Mouse (Mus musculus) CH12.LX (cell line): ENCODE data around the gene Dhx40. TPM values are rescaled to one million over a fixed set of nuclear protein-coding genes. Genes with fewer than 3 reads are reported as not detected.

Source experiments
- DNase-seq: peaks from one replicate; pipeline ENCODE4 v3.0.0-alpha.2; 2013; ENCODE audit errors: extremely low read depth
- H3K27ac ChIP-seq: 2 replicates; pipeline ENCODE4 v1.5.1; 2012; ENCODE audit warnings: low read depth, mild to moderate bottlenecking, control low read depth, moderate library complexity; ENCODE audit not compliant: insufficient read depth
- H3K27me3 ChIP-seq: replicated peaks from 2 replicates; pipeline ENCODE3; 2012; ENCODE audit warnings: inconsistent platforms
- H3K36me3 ChIP-seq, 2 experiments: replicated peaks in 1 of 2; 2 replicates each; pipeline versions ENCODE3 to v1.6.1; 2012; ENCODE audit warnings: inconsistent platforms in 1 of 2, low read length in 1 of 2, mild to moderate bottlenecking in 1 of 2, mixed read lengths in 1 of 2, moderate library complexity in 1 of 2; ENCODE audit not compliant: control insufficient read depth in 1 of 2, insufficient read depth in 1 of 2
- H3K4me1 ChIP-seq, 2 experiments: 2 replicates each; pipeline ENCODE4 v1.6.1; 2012; ENCODE audit warnings: inconsistent platforms in 1 of 2, moderate library complexity in 1 of 2; ENCODE audit not compliant: insufficient read depth in 2 of 2, control insufficient read depth in 1 of 2
- H3K4me2 ChIP-seq: 2 replicates; pipeline ENCODE4 v1.6.1; 2012; ENCODE audit warnings: low read depth, mild to moderate bottlenecking, control low read depth; ENCODE audit not compliant: poor library complexity, insufficient read depth, severe bottlenecking
- H3K4me3 ChIP-seq, 3 experiments: fragments of 150-350 bp in 1 of 3; sonication (generic) in 1 of 3; replicated peaks in 1 of 3; 2 replicates each; pipeline versions ENCODE3 to v1.5.1; 2011 to 2012; ENCODE audit warnings: low read depth in 2 of 3, low read length in 2 of 3, mild to moderate bottlenecking in 2 of 3, moderate library complexity in 2 of 3, control low read depth in 1 of 3, improper control_type of control experiment in 1 of 3, inconsistent platforms in 1 of 3, mixed read lengths in 1 of 3; ENCODE audit not compliant: poor library complexity in 1 of 3
- H3K79me2 ChIP-seq: replicated peaks from 2 replicates; pipeline ENCODE4 v1.6.1; 2012; ENCODE audit warnings: mild to moderate bottlenecking, moderate library complexity; ENCODE audit not compliant: control insufficient read depth, poor library complexity, insufficient read depth, severe bottlenecking; ENCODE audit errors: extremely low read depth
- H3K9ac ChIP-seq: 2 replicates; pipeline ENCODE4 v1.6.1; 2012; ENCODE audit warnings: low read depth, mild to moderate bottlenecking, control low read depth, moderate library complexity; ENCODE audit not compliant: insufficient read depth
- H3K9me3 ChIP-seq: replicated peaks from 2 replicates; pipeline ENCODE3; 2012; ENCODE audit warnings: low read length, inconsistent platforms, mixed read lengths
- CHD2 ChIP-seq: IDR thresholded peaks from 2 replicates; pipeline ENCODE4 v1.6.1; 2011; ENCODE audit warnings: low read length, improper control_type of control experiment
- CTCF ChIP-seq, 2 experiments: IDR thresholded peaks in 1 of 2; conservative IDR thresholded peaks in 1 of 2; 2 replicates each; pipeline ENCODE4 v1.5.1; 2011 to 2012; ENCODE audit warnings: low read depth in 2 of 2, low read length in 2 of 2, improper control_type of control experiment in 1 of 2, inconsistent platforms in 1 of 2, mild to moderate bottlenecking in 1 of 2, moderate library complexity in 1 of 2
- E2F4 ChIP-seq: IDR thresholded peaks from 2 replicates; pipeline ENCODE4 v1.6.1; 2011; ENCODE audit warnings: low read depth, low read length, improper control_type of control experiment; ENCODE audit not compliant: insufficient replicate concordance
- ELF1 ChIP-seq: IDR thresholded peaks from 2 replicates; pipeline ENCODE4 v1.6.1; 2014; ENCODE audit warnings: low read depth, mild to moderate bottlenecking, inconsistent platforms, low read length, improper control_type of control experiment
- EP300 ChIP-seq: IDR thresholded peaks from 2 replicates; pipeline ENCODE4 v1.6.1; 2011; ENCODE audit warnings: low read length, improper control_type of control experiment
- ETS1 ChIP-seq: conservative IDR thresholded peaks from 2 replicates; pipeline ENCODE4 v1.6.1; 2012; ENCODE audit warnings: low read depth, mild to moderate bottlenecking, inconsistent platforms, low read length, improper control_type of control experiment, moderate library complexity
- IRF4 ChIP-seq: IDR thresholded peaks from 2 replicates; pipeline ENCODE4 v1.6.1; 2014; ENCODE audit warnings: low read depth, mild to moderate bottlenecking, inconsistent platforms, low read length, improper control_type of control experiment
- JUN ChIP-seq: IDR thresholded peaks from 2 replicates; pipeline ENCODE4 v1.6.1; 2011; ENCODE audit warnings: low read depth, mild to moderate bottlenecking, low read length, improper control_type of control experiment, moderate library complexity; ENCODE audit not compliant: insufficient read depth
- JUND ChIP-seq: conservative IDR thresholded peaks from 2 replicates; pipeline ENCODE4 v1.6.1; 2011; ENCODE audit warnings: low read depth, low read length, improper control_type of control experiment
- KAT2A ChIP-seq: IDR thresholded peaks from 2 replicates; pipeline ENCODE4 v1.6.1; 2012; ENCODE audit warnings: low read length, improper control_type of control experiment, inconsistent platforms; ENCODE audit not compliant: insufficient replicate concordance
- MAFK ChIP-seq: IDR thresholded peaks from 2 replicates; pipeline ENCODE4 v1.6.1; 2011; ENCODE audit warnings: low read length, improper control_type of control experiment; ENCODE audit not compliant: insufficient replicate concordance
- MAX ChIP-seq: IDR thresholded peaks from 2 replicates; pipeline ENCODE4 v1.6.1; 2011; ENCODE audit warnings: low read length, improper control_type of control experiment
- MYC ChIP-seq: IDR thresholded peaks from 2 replicates; pipeline ENCODE4 v1.6.1; 2011; ENCODE audit warnings: low read depth, mild to moderate bottlenecking, improper control_type of control experiment, low read length
- NELFE ChIP-seq: IDR thresholded peaks from 2 replicates; pipeline ENCODE4 v1.6.1; 2011; ENCODE audit warnings: low read depth, low read length, improper control_type of control experiment
- NRF1 ChIP-seq: IDR thresholded peaks from 2 replicates; pipeline ENCODE4 v1.6.1; 2014; ENCODE audit warnings: low read depth, mild to moderate bottlenecking, inconsistent platforms, low read length, improper control_type of control experiment, moderate library complexity
- PAX5 ChIP-seq: IDR thresholded peaks from 2 replicates; pipeline ENCODE4 v1.6.1; 2012; ENCODE audit warnings: low read length, inconsistent platforms, mixed read lengths
- POLR2AphosphoS2 ChIP-seq: IDR thresholded peaks from 2 replicates; pipeline ENCODE4 v1.6.1; 2011; ENCODE audit warnings: low read depth, low read length, improper control_type of control experiment
- RAD21 ChIP-seq: IDR thresholded peaks from 2 replicates; pipeline ENCODE4 v1.6.1; 2011; ENCODE audit warnings: low read depth, mild to moderate bottlenecking, low read length, improper control_type of control experiment, moderate library complexity
- RCOR1 ChIP-seq: conservative IDR thresholded peaks from 2 replicates; pipeline ENCODE4 v1.6.1; 2012; ENCODE audit warnings: low read depth, mild to moderate bottlenecking, inconsistent platforms, low read length, improper control_type of control experiment
- SIN3A ChIP-seq: IDR thresholded peaks from 2 replicates; pipeline ENCODE4 v1.6.1; 2012; ENCODE audit warnings: low read length, improper control_type of control experiment, inconsistent platforms
- TBP ChIP-seq: conservative IDR thresholded peaks from 2 replicates; pipeline ENCODE4 v1.6.1; 2011; ENCODE audit warnings: low read depth, low read length, improper control_type of control experiment
- TCF12 ChIP-seq: IDR thresholded peaks from 2 replicates; pipeline ENCODE4 v1.6.1; 2014; ENCODE audit warnings: low read depth, mild to moderate bottlenecking, inconsistent platforms, low read length, improper control_type of control experiment
- USF1 ChIP-seq: IDR thresholded peaks from 2 replicates; pipeline ENCODE4 v1.6.1; 2014; ENCODE audit warnings: low read depth, mild to moderate bottlenecking, inconsistent platforms, low read length, improper control_type of control experiment
- ZMIZ1 ChIP-seq: IDR thresholded peaks from 2 replicates; pipeline ENCODE4 v1.6.1; 2012; ENCODE audit warnings: low read depth, mild to moderate bottlenecking, inconsistent platforms, low read length, improper control_type of control experiment
- ZNF384 ChIP-seq: IDR thresholded peaks from 2 replicates; pipeline ENCODE4 v1.6.1; 2012; ENCODE audit warnings: low read depth, low read length, improper control_type of control experiment, inconsistent platforms
- dilution Hi-C: fragments of 300-500 bp; cut with MboI; formaldehyde crosslinking; loops from 2 replicates; pipeline ENCODE4 v1.14.3; 2020; ENCODE audit warnings: low sequenced_read_pairs; ENCODE audit not compliant: extremely low pct_unique_long_range_greater_than_20kb, extremely low pct_ligation_motif_present
- in situ Hi-C: fragments of 300-500 bp; cut with MboI; formaldehyde crosslinking; loops from 3 replicates; pipeline ENCODE4 v1.14.3; 2019; ENCODE audit warnings: low sequenced_read_pairs, low pct_ligation_motif_present, low pct_unique_long_range_greater_than_20kb, mixed read lengths
- polyA plus RNA-seq: library from polyadenylated mRNA; unstranded; fragments of >175 nt; gene quantifications from 2 replicates; pipeline ENCODE4 v1.2.1, GENCODE M21; 2012; ENCODE audit warnings: low read depth; ENCODE audit not compliant: insufficient read length
- total RNA-seq, 2 experiments: library from RNA; depleted of rRNA; stranded (reverse); fragments of 300-350 nt in 1 of 2; fragments of >200 nt in 1 of 2; gene quantifications; 2 replicates each; pipeline ENCODE4 v1.2.3; 2012 to 2014

Gene Dhx40
- total and polyA plus RNA-seq, 3 experiments = 12.6 to 20.3 (median 15.5) TPM

GRCm38 (mm10) chr11:86724982-86725381 is 82.6 kb downstream of the Dhx40 start:
- in situ Hi-C loops = no loop called here
- no peak overlapping the region for H3K27ac ChIP-seq

DNA sequence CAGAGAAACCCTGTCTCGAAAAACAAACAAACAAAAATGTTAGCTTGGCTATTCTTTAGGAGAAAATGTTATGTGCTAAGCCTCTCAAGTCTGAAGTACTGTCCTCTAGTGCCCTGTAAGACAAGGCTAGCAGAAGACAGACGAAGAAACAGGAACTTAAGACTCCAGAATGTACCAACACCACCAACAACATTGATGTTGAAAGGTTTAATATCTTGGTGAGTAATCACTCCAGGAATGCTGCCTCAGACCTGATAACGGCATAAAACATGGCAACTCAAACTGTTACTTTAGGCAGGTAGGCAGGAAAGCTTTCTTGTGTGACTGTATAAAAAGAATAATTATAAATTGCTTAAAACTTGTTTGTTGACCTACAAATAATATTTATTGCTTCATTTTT is 83.5 kb downstream of the Dhx40 start:
- dilution Hi-C loops (no loop called here), in situ Hi-C loops (no loop called here)
- Histone ChIP-seq H3K4me2 (no peak overlapping the region), H3K36me3 (peaks cover 57 to 76% of the 10 kb centered on the region in 2 experiments), H3K4me1 (peaks cover 3 to 41% of the 10 kb centered on the region in 2 experiments; a peak in 3 of 4 replicates), H3K79me2 (peaks cover 15% of the 10 kb centered on the region; the same call in 1 of the 2 replicates), H3K27ac (no peak overlapping the region), H3K9ac (no peak overlapping the region), H3K9me3 (no peaks in the 10 kb centered on the region), H3K27me3 (no peaks in the 10 kb centered on the region), H3K4me3 (no peak overlapping the region)
- no peak for DNase-seq
- TF ChIP-seq RCOR1 (no peak), PAX5 (no peak), ZNF384 (no peak), JUND (no peak), NRF1 (no peak), E2F4 (no peak), POLR2AphosphoS2 (no peak), ZMIZ1 (no peak), ELF1 (no peak), SIN3A (no peak), USF1 (no peak), TCF12 (no peak), EP300 (no peak), CTCF (conservative IDR thresholded peaks at IDR 0.05 in 1 of 2, IDR thresholded peaks at IDR 0.05 in 1 of 2; ENCODE audit: low read depth in 2 of 2, low read length in 2 of 2) (no peak), KAT2A (no peak), RAD21 (no peak), MYC (no peak), TBP (no peak), NELFE (no peak)

More at GRCm38 (mm10) chr11:86724982-86725381, 82.6 kb downstream of the Dhx40 start:
- Histone ChIP-seq H3K36me3 (peaks cover 52 to 77% of the 10 kb centered on the region in 2 experiments), H3K4me1 (peaks cover 2 to 35% of the 10 kb centered on the region in 2 experiments; a peak in 3 of 4 replicates), H3K27me3 (no peaks in the 10 kb centered on the region), H3K4me3 (no peak overlapping the region), H3K79me2 (peaks cover 13% of the 10 kb centered on the region), H3K9ac (no peak overlapping the region), H3K9me3 (no peaks in the 10 kb centered on the region), H3K4me2 (no peak overlapping the region)
- dilution Hi-C loops = no loop called here
- TF ChIP-seq SIN3A (no peak), CTCF (conservative IDR thresholded peaks at IDR 0.05 in 1 of 2, IDR thresholded peaks at IDR 0.05 in 1 of 2; ENCODE audit: low read depth in 2 of 2, low read length in 2 of 2) (no peak), NRF1 (no peak), CHD2 (no peak), IRF4 (no peak), ETS1 (no peak), JUND (no peak), JUN (no peak), MAX (no peak), E2F4 (no peak), MAFK (no peak)
- DNase-seq = no peak
